7 mouse cellular contexts compared by ENCODE assay signal in the genomic region with DNA sequence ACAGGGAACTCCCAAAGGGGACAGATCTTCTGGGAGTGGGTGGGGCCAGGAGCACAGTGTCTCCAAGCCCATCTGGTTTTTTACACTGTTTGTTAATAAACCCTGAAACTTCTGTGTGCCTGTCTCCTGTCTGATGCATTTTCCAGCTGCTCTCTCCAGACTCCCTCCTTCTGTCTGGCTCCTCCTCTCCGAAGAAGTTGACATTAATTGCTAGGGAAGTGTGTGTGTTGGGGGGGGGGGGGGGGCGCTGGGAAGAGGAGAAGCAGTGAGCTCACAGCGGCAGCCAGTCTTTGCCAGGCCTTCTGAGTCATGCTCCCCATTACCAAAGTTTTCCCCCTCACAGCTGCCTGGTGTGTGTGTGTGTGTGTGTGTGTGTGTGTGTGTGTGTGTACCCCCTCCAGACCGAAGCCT. TPM values are rescaled to one million over a fixed set of nuclear protein-coding genes. Genes with fewer than 3 reads are reported as not detected.
DNase-seq lines count a peak whose midpoint lies in the region; ATAC-seq and TF ChIP-seq lines count a peak whose summit lies in the region.

No protein-coding gene starts in this region.

- H3K4me3 ChIP-seq in CH12.LX (replicated peaks in 1 of 3; ENCODE audit: low read depth in 2 of 3, low read length in 2 of 3, poor library complexity in 1 of 3): no peak overlapping the region
- H3K4me3 ChIP-seq in hindbrain, embryonic 15.5 days: no peak overlapping the region
- no peak overlapping the region for H3K4me3 ChIP-seq in midbrain, embryonic 16.5 days (ENCODE audit: low read depth, low read length)

- TF ChIP-seq POLR2A in CH12.LX (IDR thresholded peaks at IDR 0.05; ENCODE audit: low read depth, low read length): no peak

- intact Hi-C loops in left cerebral cortex, postnatal 4 days (cut with DNase I): no loop called here

- no peak overlapping the region for H3K9ac ChIP-seq in CH12.LX (ENCODE audit: insufficient read depth, low read depth)
- no peak overlapping the region for H3K9ac ChIP-seq in hindbrain, embryonic 15.5 days
- H3K9ac ChIP-seq in midbrain, embryonic 16.5 days (ENCODE audit: low read depth, low read length): no peak overlapping the region

- 22% methylated on average over 3 of the region's 4 CpGs for WGBS in hindbrain, embryonic 15.5 days
- WGBS in midbrain, embryonic 16.5 days: 4% methylated on average over 3 of the region's 4 CpGs

- no peak for TF ChIP-seq RAD21 in CH12.LX (IDR thresholded peaks at IDR 0.05; ENCODE audit: low read depth, low read length)

- in situ Hi-C loops in CH12.LX (cut with MboI; ENCODE audit: low pct_ligation_motif_present, low pct_unique_long_range_greater_than_20kb, low sequenced_read_pairs): no loop called here

- DNase-seq in CH12.LX (ENCODE audit: extremely low read depth): peak; percentile 41
- peak; percentile 50 for DNase-seq in adrenal gland, postnatal 14 days
- peak; percentile 72 for DNase-seq in gastrocnemius, adult 18-20 months (ENCODE audit: low spot score)
- DNase-seq in left cerebral cortex, postnatal 4 days: no peak

- peaks cover 5 to 23% of the 10 kb centered on the region in 2 experiments for H3K4me1 ChIP-seq in CH12.LX (ENCODE audit: control insufficient read depth in 1 of 2, insufficient read depth in 2 of 2)
- H3K4me1 ChIP-seq in hindbrain, embryonic 15.5 days (replicated peaks): peaks cover 53% of the 10 kb centered on the region
- peaks cover 38% of the 10 kb centered on the region for H3K4me1 ChIP-seq in midbrain, embryonic 16.5 days (ENCODE audit: control insufficient read depth, insufficient read depth, low read length)

- no peaks in the 10 kb centered on the region for H3K9me3 ChIP-seq in CH12.LX (replicated peaks; ENCODE audit: low read length)
- H3K9me3 ChIP-seq in hindbrain, embryonic 15.5 days: no peaks in the 10 kb centered on the region
- H3K9me3 ChIP-seq in midbrain, embryonic 16.5 days (replicated peaks; ENCODE audit: control insufficient read depth, low read length, poor library complexity, severe bottlenecking): no peaks in the 10 kb centered on the region

- H3K79me2 ChIP-seq in CH12.LX (replicated peaks; ENCODE audit: control insufficient read depth, extremely low read depth, insufficient read depth, poor library complexity, severe bottlenecking): no peaks in the 10 kb centered on the region

- H3K27me3 ChIP-seq in CH12.LX (replicated peaks): no peaks in the 10 kb centered on the region
- no peaks in the 10 kb centered on the region for H3K27me3 ChIP-seq in hindbrain, embryonic 15.5 days
- no peaks in the 10 kb centered on the region for H3K27me3 ChIP-seq in midbrain, embryonic 16.5 days (ENCODE audit: control insufficient read depth, insufficient read depth, low read depth, low read length)

- dilution Hi-C loops in CH12.LX (cut with MboI; ENCODE audit: extremely low pct_ligation_motif_present, extremely low pct_unique_long_range_greater_than_20kb, low sequenced_read_pairs): no loop called here

- no peak for TF ChIP-seq CTCF in CH12.LX (conservative IDR thresholded peaks at IDR 0.05 in 1 of 2, IDR thresholded peaks at IDR 0.05 in 1 of 2; ENCODE audit: low read depth in 2 of 2, low read length in 2 of 2)

- no peak for ATAC-seq in hindbrain, embryonic 15.5 days (ENCODE audit: low FRiP score, low read depth)
- ATAC-seq in midbrain, embryonic 16.5 days: no peak
- ATAC-seq in activated CD4-positive, CD25-positive, alpha-beta regulatory T cell, adult 4 months: no peak

- H3K27ac ChIP-seq in CH12.LX (ENCODE audit: insufficient read depth, low read depth): no peak overlapping the region
- H3K27ac ChIP-seq in hindbrain, embryonic 15.5 days (replicated peaks): peak overlapping the region; percentile 55
- peak overlapping the region; percentile 99 for H3K27ac ChIP-seq in midbrain, embryonic 16.5 days (ENCODE audit: low read length)

- peaks cover 11 to 20% of the 10 kb centered on the region in 2 experiments for H3K36me3 ChIP-seq in CH12.LX (replicated peaks in 1 of 2; ENCODE audit: control insufficient read depth in 1 of 2, insufficient read depth in 1 of 2, low read length in 1 of 2)
- H3K36me3 ChIP-seq in hindbrain, embryonic 15.5 days: peaks cover 10% of the 10 kb centered on the region; the same call in 1 of the 2 replicates
- H3K36me3 ChIP-seq in midbrain, embryonic 16.5 days (ENCODE audit: control insufficient read depth, insufficient read depth, low read length): peaks cover 9% of the 10 kb centered on the region

- no peak overlapping the region; the same call in 1 of the 2 replicates for H3K4me2 ChIP-seq in CH12.LX (ENCODE audit: insufficient read depth, low read depth, poor library complexity, severe bottlenecking)
- H3K4me2 ChIP-seq in hindbrain, embryonic 15.5 days: peak overlapping the region; percentile 96; the same call in 1 of the 2 replicates
- peak overlapping the region; percentile 92 for H3K4me2 ChIP-seq in midbrain, embryonic 16.5 days (ENCODE audit: low read length)

- no peak for TF ChIP-seq EP300 in CH12.LX (IDR thresholded peaks at IDR 0.05; ENCODE audit: low read length)

TF ChIP-seq in CH12.LX, 34 proteins besides CTCF, POLR2A, EP300 and RAD21:
- TF ChIP-seq ETS1 (conservative IDR thresholded peaks at IDR 0.05; ENCODE audit: low read depth, low read length) (peak; percentile 58), MYC (IDR thresholded peaks at IDR 0.05; ENCODE audit: low read depth, low read length) (no peak), JUN (IDR thresholded peaks at IDR 0.05; ENCODE audit: insufficient read depth, low read depth, low read length) (no peak)

RNA-seq across cellular contexts. Expression of a gene that starts 0.7 kb away (rescaled TPM):
- total RNA-seq in CH12.LX (2012; rRNA removed) (0.13 and 0.30 TPM in 2 replicates), CH12.LX (2014; rRNA removed) (0.08 and 0.09 TPM in 2 replicates)
- polyA plus RNA-seq in CH12.LX (2012; ENCODE audit: insufficient read length, low read depth): 1.5 and 1.6 TPM in 2 replicates
- 3.9 and 5.0 TPM in 2 replicates for total RNA-seq in adrenal gland, postnatal 14 days (2021)
- 1 to 10 TPM; 3.9 to 4.7 TPM for total RNA-seq in gastrocnemius, adult 18-20 months (2021)
- polyA plus RNA-seq in hindbrain, embryonic 15.5 days (2015; fragmentation: Nextera tagmentation; extraction: Ambion mirVana): 1.2 and 1.3 TPM in 2 replicates
- polyA plus RNA-seq in midbrain, embryonic 16.5 days (2015; fragmentation: Nextera tagmentation; extraction: Ambion mirVana): 0.72 and 0.85 TPM in 2 replicates
- polyA plus RNA-seq in activated CD4-positive, CD25-positive, alpha-beta regulatory T cell, adult 4 months (2017; shearing (Covaris generic)): under 1 TPM in 1 of 2 experiments, not detected in 1; 0.10 TPM
- total RNA-seq in left cerebral cortex, postnatal 4 days (2021): 1 to 10 TPM; 3.1 to 3.6 TPM

RNA-seq across cellular contexts. Expression of a gene that starts 3.1 kb away (rescaled TPM):
- total RNA-seq in CH12.LX (2012; rRNA removed) (0.63 and 1.3 TPM in 2 replicates), CH12.LX (2014; rRNA removed) (0.27 and 0.88 TPM in 2 replicates)
- polyA plus RNA-seq in CH12.LX (2012; ENCODE audit: insufficient read length, low read depth): 0.97 and 1.7 TPM in 2 replicates
- 6.6 and 8.1 TPM in 2 replicates for total RNA-seq in adrenal gland, postnatal 14 days (2021)
- total RNA-seq in gastrocnemius, adult 18-20 months (2021): 1 to 10 TPM; 3.2 to 4.6 TPM
- polyA plus RNA-seq in hindbrain, embryonic 15.5 days (2015; fragmentation: Nextera tagmentation; extraction: Ambion mirVana): 35.3 and 35.8 TPM in 2 replicates
- polyA plus RNA-seq in midbrain, embryonic 16.5 days (2015; fragmentation: Nextera tagmentation; extraction: Ambion mirVana): 48.2 and 49.4 TPM in 2 replicates
- not detected for polyA plus RNA-seq in activated CD4-positive, CD25-positive, alpha-beta regulatory T cell, adult 4 months (2017; shearing (Covaris generic))
- total RNA-seq in left cerebral cortex, postnatal 4 days (2021): 10 to 100 TPM; 50.8 to 51.5 TPM

RNA-seq across cellular contexts. Expression of a gene that starts 9.9 kb away (rescaled TPM):
- total RNA-seq in CH12.LX (2012; rRNA removed) (1.9 and 2.2 TPM in 2 replicates), CH12.LX (2014; rRNA removed) (0.42 and 0.87 TPM in 2 replicates)
- polyA plus RNA-seq in CH12.LX (2012; ENCODE audit: insufficient read length, low read depth): 7.1 and 9.4 TPM in 2 replicates
- total RNA-seq in adrenal gland, postnatal 14 days (2021): 13.7 and 16.2 TPM in 2 replicates
- 1 to 10 TPM; 8.7 to 8.9 TPM for total RNA-seq in gastrocnemius, adult 18-20 months (2021)
- 3.5 and 4.2 TPM in 2 replicates for polyA plus RNA-seq in hindbrain, embryonic 15.5 days (2015; fragmentation: Nextera tagmentation; extraction: Ambion mirVana)
- 3.1 and 3.6 TPM in 2 replicates for polyA plus RNA-seq in midbrain, embryonic 16.5 days (2015; fragmentation: Nextera tagmentation; extraction: Ambion mirVana)
- polyA plus RNA-seq in activated CD4-positive, CD25-positive, alpha-beta regulatory T cell, adult 4 months (2017; shearing (Covaris generic)): 1 to 10 TPM; 1.9 TPM
- 10 to 100 TPM; 21.1 to 21.4 TPM for total RNA-seq in left cerebral cortex, postnatal 4 days (2021)

RNA-seq across cellular contexts. Expression of a gene that starts 18.6 kb away (rescaled TPM):
- total RNA-seq in CH12.LX (2012; rRNA removed) (0.17 TPM in 1 of 2 replicates, not detected in the other), CH12.LX (2014; rRNA removed) (not detected in 2 replicates)
- 0.90 and 1.4 TPM in 2 replicates for polyA plus RNA-seq in CH12.LX (2012; ENCODE audit: insufficient read length, low read depth)
- 0.26 TPM in 1 of 2 replicates, not detected in the other for total RNA-seq in adrenal gland, postnatal 14 days (2021)
- total RNA-seq in gastrocnemius, adult 18-20 months (2021): under 1 TPM; 0.18 to 0.64 TPM
- 0.45 and 0.47 TPM in 2 replicates for polyA plus RNA-seq in hindbrain, embryonic 15.5 days (2015; fragmentation: Nextera tagmentation; extraction: Ambion mirVana)
- 0.32 and 0.38 TPM in 2 replicates for polyA plus RNA-seq in midbrain, embryonic 16.5 days (2015; fragmentation: Nextera tagmentation; extraction: Ambion mirVana)
- not detected for polyA plus RNA-seq in activated CD4-positive, CD25-positive, alpha-beta regulatory T cell, adult 4 months (2017; shearing (Covaris generic))
- total RNA-seq in left cerebral cortex, postnatal 4 days (2021): under 1 TPM; 0.50 to 0.74 TPM

RNA-seq across cellular contexts. Expression of a gene that starts 39.3 kb away (rescaled TPM):
- 0.08 and 0.30 TPM in 2 replicates for total RNA-seq in CH12.LX (2012; rRNA removed)
- total RNA-seq in CH12.LX (2014; rRNA removed): not detected in 2 replicates
- polyA plus RNA-seq in CH12.LX (2012; ENCODE audit: insufficient read length, low read depth): 0.10 TPM in 1 of 2 replicates, not detected in the other
- 0.63 TPM in 1 of 2 replicates, not detected in the other for total RNA-seq in adrenal gland, postnatal 14 days (2021)
- total RNA-seq in gastrocnemius, adult 18-20 months (2021): 100 to 1,000 TPM in 1 of 2 experiments, 10 to 100 TPM in 1; 37.4 to 119 TPM
- 0.12 and 0.18 TPM in 2 replicates for polyA plus RNA-seq in hindbrain, embryonic 15.5 days (2015; fragmentation: Nextera tagmentation; extraction: Ambion mirVana)
- polyA plus RNA-seq in midbrain, embryonic 16.5 days (2015; fragmentation: Nextera tagmentation; extraction: Ambion mirVana): 0.18 TPM in 1 of 2 replicates, not detected in the other
- polyA plus RNA-seq in activated CD4-positive, CD25-positive, alpha-beta regulatory T cell, adult 4 months (2017; shearing (Covaris generic)): not detected
- total RNA-seq in left cerebral cortex, postnatal 4 days (2021): not detected
